Mouse (Mus musculus): ENCODE measurements at regions not wholly inside any gene's neighbourhood (a gene's known extent, or its start where the extent isn't known, plus 50 kb on each side); places are given as distances from the start of the nearest gene placed in this dataset.

DNA sequence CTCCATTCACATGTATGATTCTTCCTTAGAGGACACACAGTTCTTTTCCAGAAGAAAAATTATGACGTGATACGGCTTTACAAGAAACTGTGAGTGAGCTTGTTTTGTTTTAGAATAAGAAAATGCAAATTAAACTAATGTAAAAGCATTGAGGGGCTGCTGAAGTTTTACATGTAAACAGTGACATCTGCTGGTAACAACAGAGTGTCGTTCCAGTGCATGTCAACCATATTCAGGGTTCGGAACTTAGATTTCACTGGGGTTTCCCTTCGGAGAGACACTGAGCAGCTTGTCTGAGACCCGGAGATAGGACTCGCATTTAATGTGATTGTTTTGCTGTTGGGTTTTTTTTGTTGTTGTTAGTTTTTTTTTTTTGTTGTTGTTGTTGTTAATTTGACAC is 148.4 kb upstream of the Ube3a start:
- DNase-seq (ENCODE audit: low spot score), result peak; percentile 79
- peak; percentile 67 for ATAC-seq
- no peak overlapping the region for H3K4me3 ChIP-seq (ENCODE audit: low read depth, low read length)

More for the DNA sequence above, 148.4 kb upstream of the Ube3a start:
- Histone ChIP-seq H3K4me1 (ENCODE audit: control insufficient read depth, insufficient read depth, low read length) (no peaks in the 10 kb centered on the region), H3K9ac (ENCODE audit: low read length) (no peak overlapping the region), H3K36me3 (ENCODE audit: control insufficient read depth, insufficient read depth, low read length) (no peaks in the 10 kb centered on the region), H3K27me3 (replicated peaks; ENCODE audit: control insufficient read depth, insufficient read depth, low read length) (no peaks in the 10 kb centered on the region), H3K27ac (ENCODE audit: low read depth, low read length) (no peak overlapping the region), H3K4me2 (ENCODE audit: low read length) (no peak overlapping the region), H3K9me3 (replicated peaks; ENCODE audit: control insufficient read depth, low read length) (no peaks in the 10 kb centered on the region)
- WGBS, result 56% methylated on average over 7 of the region's 7 CpGs
